In the genomic region with DNA sequence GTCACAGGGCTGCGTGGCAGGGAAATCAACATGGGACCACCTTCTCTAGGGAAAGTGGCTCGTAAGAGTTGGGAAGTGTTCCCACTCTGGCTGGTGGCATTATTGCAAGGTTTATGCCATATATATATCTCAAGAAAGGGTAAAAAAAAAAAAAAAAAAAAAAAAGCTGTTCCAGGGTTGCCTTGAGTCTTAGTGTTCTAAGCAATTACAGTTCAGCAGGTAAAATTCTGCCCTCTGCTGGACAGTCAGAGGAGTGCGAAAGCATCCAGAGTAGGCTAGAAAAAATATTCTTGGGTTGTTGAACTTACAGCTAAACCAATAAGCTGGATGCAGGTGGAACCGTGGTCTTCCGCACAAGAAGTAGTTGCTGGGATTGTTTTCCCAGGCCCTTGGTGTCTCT, we compare ENCODE assay signal across 8 mouse cellular contexts.
DNase-seq lines count a peak whose midpoint lies in the region; ATAC-seq lines count a peak whose summit lies in the region.
"Had no signal": no experiment of that assay in that cellular context is flagged by ENCODE, and none has a peak within 500 bp of the region (broad histone marks: within the 10 kb centered on the region; RNA-seq: fewer than 3 reads in every experiment).

No protein-coding gene starts in this region.

- no peak overlapping the region for H3K4me3 ChIP-seq in limb, embryonic 11.5 days (ENCODE audit: low read depth, low read length)
- H3K4me3 ChIP-seq: heart, embryonic 15.5 days had no signal

- 74% methylated on average over 5 of the region's 5 CpGs for WGBS in limb, embryonic 11.5 days

- H3K36me3 ChIP-seq in limb, embryonic 11.5 days (ENCODE audit: control insufficient read depth, insufficient read depth, low read length): peaks cover under 1% of the 10 kb centered on the region

- H3K27me3 ChIP-seq in limb, embryonic 11.5 days (ENCODE audit: control insufficient read depth, insufficient read depth, low read length): no peaks in the 10 kb centered on the region
- H3K27me3 ChIP-seq: heart, embryonic 15.5 days had no signal

- H3K4me2 ChIP-seq in limb, embryonic 11.5 days (ENCODE audit: low read depth, severe bottlenecking): no peak overlapping the region
- H3K4me2 ChIP-seq: heart, embryonic 15.5 days had no signal

- ATAC-seq in hematopoietic stem cell, adult 5-6 weeks (replicated peaks in 1 of 2; ENCODE audit: insufficient read depth in 1 of 2, low FRiP score in 2 of 2, low TSS enrichment in 1 of 2, low read depth in 1 of 2, poor library complexity in 2 of 2, severe bottlenecking in 2 of 2): peak; percentile 67 to 74
- no peak for ATAC-seq in limb, embryonic 11.5 days (ENCODE audit: insufficient number of reproducible peaks, low FRiP score, low TSS enrichment, low read depth)
- 0 out of 2 replicates have a peak, but pooled peaks have one; percentile 19 for ATAC-seq in neutrophil, adult 5-6 weeks (ENCODE audit: extremely low read depth, insufficient number of reproducible peaks, low FRiP score, poor library complexity, severe bottlenecking)

- H3K9me3 ChIP-seq in limb, embryonic 11.5 days (ENCODE audit: control insufficient read depth, low read length): no peaks in the 10 kb centered on the region
- H3K9me3 ChIP-seq: heart, embryonic 15.5 days had no signal

- H3K4me1 ChIP-seq in limb, embryonic 11.5 days (ENCODE audit: control insufficient read depth, insufficient read depth, low read length): no peaks in the 10 kb centered on the region
- H3K4me1 ChIP-seq: heart, embryonic 15.5 days had no signal

- peak; percentile 14 for DNase-seq in ovary, postnatal 14 days (ENCODE audit: low spot score)
- DNase-seq in ovary, adult 18-20 months (ENCODE audit: low spot score): no peak
- DNase-seq in T-cell, adult 2 months (ENCODE audit: low spot score): peak; percentile 9
- DNase-seq in embryo, embryonic 10 days (ENCODE audit: low spot score): peak; percentile 53
- DNase-seq in limb, embryonic 11.5 days (ENCODE audit: low spot score): peak; percentile 53

- no peak overlapping the region for H3K27ac ChIP-seq in limb, embryonic 11.5 days (replicated peaks; ENCODE audit: low read depth, low read length)
- H3K27ac ChIP-seq: heart, embryonic 15.5 days had no signal

- H3K9ac ChIP-seq in limb, embryonic 11.5 days (ENCODE audit: low read length): no peak overlapping the region
- H3K9ac ChIP-seq: heart, embryonic 15.5 days had no signal
